Mouse (Mus musculus): ENCODE data around the gene Prkch.

DNA sequence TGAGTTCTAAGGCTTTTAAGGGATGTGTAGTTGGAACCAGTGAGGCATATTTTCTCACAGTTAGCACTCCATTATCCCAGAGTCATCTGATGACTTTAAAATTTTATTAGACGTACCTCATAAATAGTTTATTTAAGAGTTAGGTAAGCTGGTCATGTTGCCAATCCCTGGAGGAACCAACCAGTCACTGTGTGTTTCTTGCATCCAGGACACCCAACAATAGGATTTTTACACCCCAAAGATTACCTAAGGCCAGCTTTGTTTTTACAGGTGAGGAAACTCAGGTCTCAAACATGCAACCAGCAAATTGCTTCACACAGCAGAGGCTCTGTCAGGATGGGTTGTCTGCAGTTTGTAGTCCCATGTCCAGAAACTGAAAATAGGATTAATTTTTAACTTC lies 142.4 kb downstream of the Prkch start:
- TF ChIP-seq CTCF (IDR thresholded peaks at IDR 0.05; ENCODE audit: borderline replicate concordance, insufficient read depth, low read depth, low read length) = no peak
- TF ChIP-seq POLR2A (IDR thresholded peaks at IDR 0.05; ENCODE audit: borderline replicate concordance, insufficient read depth, low read length) = no peak
